Mouse (Mus musculus) brain, embryonic 14.5 days (tissue): ENCODE measurements at regions not wholly inside any gene's neighbourhood (a gene's known extent, or its start where the extent isn't known, plus 50 kb on each side); places are given as distances from the start of the nearest gene placed in this dataset.

Source experiments
- CTCF ChIP-seq: fragments of 200-500 bp; IDR thresholded peaks from 2 replicates; pipeline ENCODE4 v1.5.1; 2012; ENCODE audit warnings: inconsistent platforms, mild to moderate bottlenecking, moderate library complexity, borderline replicate concordance; ENCODE audit not compliant: insufficient read depth, insufficient read length; ENCODE audit errors: extremely low read depth
- POLR2A ChIP-seq: fragments of 200-500 bp; IDR thresholded peaks from 2 replicates; pipeline ENCODE4 v1.6.1; 2012; ENCODE audit warnings: mild to moderate bottlenecking, inconsistent platforms, borderline replicate concordance; ENCODE audit not compliant: poor library complexity, insufficient read depth, insufficient read length, severe bottlenecking; ENCODE audit errors: extremely low read depth

DNA sequence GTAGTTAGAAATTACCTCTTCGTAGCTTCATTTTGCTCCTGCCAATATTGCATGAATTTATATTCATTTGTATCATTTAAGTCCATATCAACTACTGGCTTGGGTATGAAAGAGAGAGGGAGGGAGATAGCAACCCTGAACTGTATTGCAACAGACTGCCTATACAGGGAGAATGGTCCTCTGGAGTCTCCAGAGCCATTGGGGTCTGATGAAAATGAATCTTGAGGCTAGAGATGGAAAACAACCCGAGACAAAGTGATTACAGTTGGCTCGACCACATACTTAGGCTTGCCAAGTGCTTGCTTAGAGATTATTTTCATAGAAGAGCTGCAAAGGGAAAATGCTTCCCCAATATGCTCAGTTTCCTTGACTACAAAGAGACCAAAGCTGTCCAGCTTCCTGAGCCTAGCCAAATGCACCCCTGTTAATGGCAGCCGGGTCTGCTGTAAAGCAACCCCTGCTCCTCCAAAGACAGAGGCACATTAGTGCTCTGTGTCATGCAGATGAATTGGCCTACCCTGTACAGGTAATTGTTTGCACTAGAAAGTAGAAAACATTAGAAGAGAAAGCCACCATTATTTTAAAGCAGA lies 206.9 kb upstream of the 4930550L24Rik start:
- no peak for TF ChIP-seq CTCF
- no peak for TF ChIP-seq POLR2A
